Mouse (Mus musculus): Measurements from ENCODE around the gene Gm5142. TPM values are rescaled to one million over a fixed set of nuclear protein-coding genes. Genes with fewer than 3 reads are reported as not detected.

The Gm5142 gene
- polyA plus RNA-seq, 1 experiment from 2014 or later = not detected

DNA sequence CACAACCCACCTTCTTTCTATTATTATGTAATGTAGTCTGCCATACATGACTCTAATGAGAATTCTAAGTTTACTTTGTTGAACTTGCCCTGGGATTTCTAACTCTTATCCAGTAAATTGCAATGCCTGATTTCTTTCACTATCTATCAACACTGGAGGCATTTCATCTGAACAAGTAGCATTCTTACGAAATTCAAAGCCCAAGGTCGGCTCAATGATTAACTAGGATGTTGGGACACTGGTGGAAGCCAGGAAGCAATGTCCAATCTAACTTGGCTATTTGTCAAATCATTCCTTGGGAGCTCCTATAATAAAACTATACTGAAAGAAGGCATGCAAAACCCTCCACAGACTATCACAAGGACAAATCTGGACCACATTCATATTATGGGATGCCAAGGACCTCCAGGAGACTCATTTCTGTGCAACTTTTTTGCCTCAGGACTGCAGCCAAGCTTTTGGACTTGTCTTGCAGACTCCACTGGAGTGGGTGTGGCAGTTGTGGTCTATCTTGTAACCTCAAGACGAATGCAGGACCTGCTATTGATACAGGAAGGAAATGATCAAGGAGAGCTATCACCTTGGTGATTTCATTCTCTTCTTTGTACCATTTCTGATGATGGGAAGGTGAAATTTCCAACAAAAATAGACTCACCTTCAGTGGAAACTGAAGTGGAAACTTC, 21.4 kb downstream of the Gm5142 start:
- no peaks in the 10 kb centered on the region for H3K27me3 ChIP-seq
- H3K9ac ChIP-seq = no peak overlapping the region
- H3K4me2 ChIP-seq = no peak overlapping the region
- H3K4me3 ChIP-seq (replicated peaks) = no peak overlapping the region
- H3K27ac ChIP-seq = no peak overlapping the region
- no peaks in the 10 kb centered on the region for H3K36me3 ChIP-seq (replicated peaks)
- no peaks in the 10 kb centered on the region for H3K9me3 ChIP-seq
- WGBS = 85% methylated on average over 3 of the region's 3 CpGs
- H3K4me1 ChIP-seq = no peaks in the 10 kb centered on the region
- ATAC-seq (ENCODE audit: low FRiP score) = no peak

DNA sequence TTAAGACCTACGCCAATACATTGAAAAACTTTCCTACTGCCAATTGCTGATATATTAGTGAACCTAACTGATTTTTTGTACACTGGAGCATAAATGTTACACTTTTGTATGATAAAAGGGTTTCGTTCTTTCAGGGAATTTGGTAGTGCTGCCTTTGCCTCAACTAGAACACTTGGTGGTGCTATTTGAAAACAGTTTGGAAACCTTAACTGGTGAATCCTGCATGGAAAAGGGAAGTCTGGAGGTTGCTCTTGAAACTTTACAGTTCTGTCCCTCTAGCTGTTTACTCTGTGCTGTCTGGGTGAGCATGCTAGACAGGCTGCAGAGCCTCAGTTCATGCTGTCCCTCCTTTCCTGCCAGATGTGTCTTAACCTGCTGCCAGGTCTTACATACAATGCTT, 23.0 kb downstream of the Gm5142 start:
- Histone ChIP-seq H3K9ac (no peak overlapping the region), H3K4me3 (replicated peaks) (no peak overlapping the region), H3K4me1 (no peaks in the 10 kb centered on the region), H3K36me3 (replicated peaks) (no peaks in the 10 kb centered on the region), H3K4me2 (no peak overlapping the region), H3K27ac (no peak overlapping the region), H3K27me3 (no peaks in the 10 kb centered on the region), H3K9me3 (no peaks in the 10 kb centered on the region)
- ATAC-seq (ENCODE audit: low FRiP score) = no peak
- WGBS = 83% methylated on average over 2 of the region's 2 CpGs

DNA sequence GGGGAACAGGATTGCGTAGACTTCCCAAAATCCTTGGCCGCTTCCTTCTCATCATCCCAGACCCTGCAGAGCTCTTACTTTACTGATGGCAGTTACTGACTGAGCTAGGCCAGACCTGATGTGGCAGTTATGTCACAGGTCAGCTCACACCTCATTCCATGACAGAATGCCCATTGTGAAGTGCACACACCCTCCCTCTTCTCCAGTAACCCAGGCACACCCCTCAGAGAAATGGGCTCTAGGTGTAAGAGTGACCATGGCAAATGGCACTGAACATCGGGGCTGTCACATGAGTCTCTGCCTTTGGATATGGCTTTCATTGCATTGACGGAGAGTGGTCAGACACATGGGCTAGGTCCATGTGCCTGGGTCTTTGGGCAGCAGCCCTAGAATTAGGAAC, 35.8 kb downstream of the Gm5142 start, which contains the start of gene 1700129C05Rik:
Gene 1700129C05Rik (minus strand): TSS at position 101 of the 400 bp plus-strand sequence.
- Histone ChIP-seq H3K4me2 (no peak within 1 kb of the TSS), H3K9ac (no peak within 1 kb of the TSS), H3K4me3 (replicated peaks) (no peak within 1 kb of the TSS), H3K27me3 (no peaks in the 10 kb centered on the region), H3K27ac (no peak within 1 kb of the TSS), H3K36me3 (replicated peaks) (no peaks in the 10 kb centered on the region), H3K9me3 (no peaks in the 10 kb centered on the region), H3K4me1 (no peaks in the 10 kb centered on the region)
- WGBS = 96% methylated on average over 4 of the region's 4 CpGs
- ATAC-seq (ENCODE audit: low FRiP score) = no peak

DNA sequence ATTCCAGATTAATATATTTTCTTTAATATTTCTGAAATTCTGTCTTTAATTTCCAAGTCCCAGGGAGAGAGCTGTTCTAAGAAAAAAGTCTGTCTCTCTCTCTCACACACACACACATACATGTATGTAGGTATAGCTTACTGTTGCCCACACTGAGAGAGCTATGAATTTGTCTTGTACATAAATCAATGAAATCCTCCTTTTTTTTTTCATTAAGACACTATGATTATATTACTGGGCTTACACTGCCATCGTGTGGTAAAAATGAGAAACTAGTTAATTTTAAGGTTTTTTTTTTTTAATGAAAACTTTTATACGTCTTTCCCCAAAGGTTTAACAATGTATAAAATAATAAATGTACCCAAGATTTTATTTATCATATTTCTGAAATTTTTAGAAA, 64.3 kb downstream of the Gm5142 start:
- ATAC-seq (ENCODE audit: low FRiP score) = no peak
- Histone ChIP-seq H3K27me3 (no peaks in the 10 kb centered on the region), H3K4me1 (no peaks in the 10 kb centered on the region), H3K4me3 (replicated peaks) (no peak overlapping the region), H3K27ac (no peak overlapping the region), H3K36me3 (replicated peaks) (no peaks in the 10 kb centered on the region), H3K9ac (no peak overlapping the region), H3K4me2 (no peak overlapping the region), H3K9me3 (no peaks in the 10 kb centered on the region)
- 7% methylated on average over 2 of the region's 2 CpGs for WGBS

Other genes starting within 250 kb of the Gm5142 start
- not detected in 2 replicates for gene 1700129C05Rik, start 35.9 kb downstream of the Gm5142 start, polyA plus RNA-seq (2016; fragmentation: Nextera tagmentation; extraction: Ambion mirVana)
- 128 and 130 TPM in 2 replicates for gene Rcbtb1, start 22.5 kb upstream of the Gm5142 start, polyA plus RNA-seq (2016; fragmentation: Nextera tagmentation; extraction: Ambion mirVana)
- not detected in 2 replicates for gene Gm6904, start 81.5 kb upstream of the Gm5142 start, polyA plus RNA-seq (2016; fragmentation: Nextera tagmentation; extraction: Ambion mirVana)
- not detected in 2 replicates for gene Phf11a, start 118.8 kb upstream of the Gm5142 start, polyA plus RNA-seq (2016; fragmentation: Nextera tagmentation; extraction: Ambion mirVana)
- gene Phf11b, start 162.6 kb upstream of the Gm5142 start, polyA plus RNA-seq (2016; fragmentation: Nextera tagmentation; extraction: Ambion mirVana) = 0.22 and 0.23 TPM in 2 replicates
- 0.19 and 0.24 TPM in 2 replicates for gene Phf11d, start 186.7 kb upstream of the Gm5142 start, polyA plus RNA-seq (2016; fragmentation: Nextera tagmentation; extraction: Ambion mirVana)
- gene Phf11c, start 216.6 kb upstream of the Gm5142 start, polyA plus RNA-seq (2016; fragmentation: Nextera tagmentation; extraction: Ambion mirVana) = 0.68 and 0.72 TPM in 2 replicates